Mouse (Mus musculus): ENCODE results near the gene Gm49405.

- TF ChIP-seq CHD2 (IDR thresholded peaks at IDR 0.05; ENCODE audit: low read depth, low read length) (no peak), HCFC1 (IDR thresholded peaks at IDR 0.05; ENCODE audit: borderline replicate concordance, insufficient read depth, low read length) (no peak), MAFK (IDR thresholded peaks at IDR 0.05; ENCODE audit: insufficient read depth, low read depth, low read length) (no peak), ZNF384 (IDR thresholded peaks at IDR 0.05; ENCODE audit: low read depth, low read length) (no peak)
Measured at GRCm38 (mm10) chr19:3964030-3964429, 36.4 kb upstream of the Gm49405 start.

Measured in ES-E14 (cell line).